Mouse (Mus musculus) stomach, embryonic 16.5 days (tissue): ENCODE data around the gene Gngt2. TPM values are rescaled to one million over a fixed set of nuclear protein-coding genes. Genes with fewer than 3 reads are reported as not detected.

Source experiments
- ATAC-seq: fragments of 200-750 bp; cut with Nextera tagmentation; 2 replicates; pipeline ENCODE4 v1.8.0; 2017; ENCODE audit warnings: moderate number of reproducible peaks, moderate TSS enrichment; ENCODE audit not compliant: insufficient read depth, low FRiP score
- H3K27ac ChIP-seq: fragments of 300-500 bp; sonication (generic); 2 replicates; pipeline ENCODE4 v1.5.1; 2014; ENCODE audit warnings: low read length
- H3K27me3 ChIP-seq: fragments of 300-500 bp; sonication (generic); 2 replicates; pipeline ENCODE4 v1.6.1; 2014; ENCODE audit warnings: low read length, control low read depth, mixed read lengths; ENCODE audit not compliant: control insufficient read depth, insufficient read depth
- H3K36me3 ChIP-seq: fragments of 300-500 bp; sonication (generic); 2 replicates; pipeline ENCODE4 v1.6.1; 2014; ENCODE audit warnings: low read length; ENCODE audit not compliant: control insufficient read depth, insufficient read depth
- H3K4me1 ChIP-seq: fragments of 300-500 bp; sonication (generic); 2 replicates; pipeline ENCODE4 v1.6.1; 2014; ENCODE audit warnings: low read length, control low read depth, mixed read lengths; ENCODE audit not compliant: control insufficient read depth, insufficient read depth
- H3K4me2 ChIP-seq: fragments of 300-500 bp; sonication (generic); 2 replicates; pipeline ENCODE4 v1.6.1; 2014; ENCODE audit warnings: low read depth, low read length, mixed read lengths
- H3K4me3 ChIP-seq: fragments of 300-500 bp; sonication (generic); replicated peaks from 2 replicates; pipeline ENCODE4 v1.5.1; 2014; ENCODE audit warnings: mild to moderate bottlenecking, low read length
- H3K9ac ChIP-seq: fragments of 300-500 bp; sonication (generic); 2 replicates; pipeline ENCODE4 v1.6.1; 2014; ENCODE audit warnings: low read length
- H3K9me3 ChIP-seq: fragments of 300-500 bp; sonication (generic); replicated peaks from 2 replicates; pipeline ENCODE4 v1.6.1; 2016; ENCODE audit warnings: low read length, control low read depth; ENCODE audit not compliant: control insufficient read depth
- WGBS: fragments of 180-500 bp; shearing (Covaris S2); extraction: QIAGEN DNeasy Blood & Tissue Kit; methylation state at CpG from one replicate; pipeline ENCODE4 v1.1.7; 2014; 5-methylcytosine and 5-hydroxymethylcytosine counted together
- polyA plus RNA-seq: library from polyadenylated mRNA; unstranded; fragments of >200 nt; fragmentation: Nextera tagmentation; extraction: Ambion mirVana; gene quantifications from 2 replicates; pipeline ENCODE4 v1.2.1, GENCODE M21; 2015

Gene Gngt2
- 16.1 and 18.2 TPM in 2 replicates for polyA plus RNA-seq

DNA sequence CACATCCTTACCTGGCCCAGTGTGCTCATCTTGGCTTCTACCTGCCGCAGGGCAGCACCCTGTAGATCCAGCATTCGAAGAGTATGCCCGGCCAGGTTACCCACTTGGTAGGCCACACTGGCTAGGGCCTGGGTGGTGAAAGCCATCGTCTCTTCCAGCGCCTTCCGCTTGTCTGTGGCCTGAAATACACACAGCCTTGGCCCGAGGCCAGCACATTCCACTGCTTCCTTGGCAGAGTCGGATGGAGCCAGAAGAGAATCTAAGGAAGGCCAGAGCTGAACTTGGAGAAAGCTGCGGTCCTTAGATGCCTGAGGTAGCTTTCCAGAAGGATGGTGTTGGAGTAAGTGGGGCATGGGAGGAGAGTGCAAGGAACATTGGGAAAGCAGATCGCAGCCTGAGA lies at the start of gene Gngt2:
TSS of gene Gngt2 (plus strand) at position 158 of the 400 bp plus-strand sequence.
- H3K27me3 ChIP-seq, result peaks cover 27% of the 10 kb centered on the region
- no peak within 1 kb of the TSS for H3K9ac ChIP-seq
- H3K36me3 ChIP-seq, result no peaks in the 10 kb centered on the region
- H3K27ac ChIP-seq, result no peak within 1 kb of the TSS
- ATAC-seq, result peak; percentile 31; the same call in 1 of the 2 replicates
- H3K4me3 ChIP-seq, result no peak within 1 kb of the TSS
- H3K9me3 ChIP-seq, result no peaks in the 10 kb centered on the region
- no peak within 1 kb of the TSS; the same call in 1 of the 2 replicates for H3K4me2 ChIP-seq
- H3K4me1 ChIP-seq, result peaks cover 32% of the 10 kb centered on the region
- WGBS, result 42% methylated on average over 10 of the region's 10 CpGs

GRCm38 (mm10) chr11:95789451-95789891 lies 47.5 kb upstream of the Gngt2 start:
- WGBS, result 69% methylated on average over 8 of the region's 8 CpGs
- H3K4me1 ChIP-seq, result no peaks in the 10 kb centered on the region
- ATAC-seq, result no peak

GRCm38 (mm10) chr11:95791787-95792186 lies 45.2 kb upstream of the Gngt2 start:
- Histone ChIP-seq H3K27me3 (peaks cover 4% of the 10 kb centered on the region; the same call in 1 of the 2 replicates), H3K27ac (no peak overlapping the region), H3K9me3 (no peaks in the 10 kb centered on the region), H3K9ac (no peak overlapping the region), H3K36me3 (no peaks in the 10 kb centered on the region), H3K4me2 (no peak overlapping the region), H3K4me1 (no peaks in the 10 kb centered on the region; the same call in 1 of the 2 replicates), H3K4me3 (no peak overlapping the region)
- WGBS, result 82% methylated on average over 13 of the region's 13 CpGs
- no peak for ATAC-seq

More at GRCm38 (mm10) chr11:95789451-95789891, 47.5 kb upstream of the Gngt2 start:
- H3K4me3 ChIP-seq, result no peak overlapping the region
- H3K9me3 ChIP-seq, result 0 out of 2 replicates have a peak, but pooled peaks cover 4% of the 10 kb centered on the region
- H3K9ac ChIP-seq, result no peak overlapping the region
- no peaks in the 10 kb centered on the region for H3K27me3 ChIP-seq
- H3K36me3 ChIP-seq, result no peaks in the 10 kb centered on the region
- no peak overlapping the region for H3K4me2 ChIP-seq
- H3K27ac ChIP-seq, result no peak overlapping the region

DNA sequence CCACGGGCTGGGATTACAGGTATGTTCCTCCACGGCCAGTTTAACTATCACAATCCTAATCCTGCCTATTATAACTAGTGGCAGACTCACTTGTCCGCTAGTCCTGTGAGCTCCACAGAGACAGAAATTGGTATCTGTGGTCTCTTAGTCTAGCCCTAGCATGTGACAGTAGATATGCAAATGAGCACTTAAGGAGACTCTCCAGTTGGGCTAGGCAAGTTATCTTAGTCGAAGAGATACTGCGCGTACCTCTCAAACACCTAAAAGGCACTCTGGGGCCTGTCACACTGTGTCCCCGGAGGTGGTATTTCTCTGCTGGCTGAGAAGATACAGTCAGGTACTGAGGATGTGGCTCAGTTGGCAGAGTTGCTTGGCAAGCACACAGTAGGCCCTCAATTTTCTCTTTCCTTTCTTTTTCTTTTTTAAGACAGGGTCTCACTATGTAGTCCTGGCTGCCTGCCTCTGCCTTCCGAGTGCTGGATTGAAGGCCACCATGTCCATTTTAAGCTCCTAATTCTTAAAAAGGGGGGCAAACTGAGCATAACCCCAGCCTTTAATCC lies 44.0 kb upstream of the Gngt2 start:
- WGBS, result 91% methylated on average over 8 of the region's 8 CpGs
- H3K27ac ChIP-seq, result no peak overlapping the region
- H3K4me1 ChIP-seq, result no peaks in the 10 kb centered on the region; the same call in 1 of the 2 replicates
- no peaks in the 10 kb centered on the region for H3K36me3 ChIP-seq
- peaks cover 13% of the 10 kb centered on the region for H3K27me3 ChIP-seq
- no peak overlapping the region for H3K4me2 ChIP-seq
- H3K9me3 ChIP-seq, result no peaks in the 10 kb centered on the region
- no peak for ATAC-seq
- no peak overlapping the region for H3K9ac ChIP-seq
- no peak overlapping the region for H3K4me3 ChIP-seq

GRCm38 (mm10) chr11:95794201-95794600 lies 42.8 kb upstream of the Gngt2 start:
- no peaks in the 10 kb centered on the region; the same call in 1 of the 2 replicates for H3K4me1 ChIP-seq
- H3K4me3 ChIP-seq, result no peak overlapping the region
- WGBS, result 65% methylated on average over 5 of the region's 5 CpGs
- H3K9ac ChIP-seq, result no peak overlapping the region
- H3K27ac ChIP-seq, result no peak overlapping the region
- H3K4me2 ChIP-seq, result no peak overlapping the region
- H3K9me3 ChIP-seq, result no peaks in the 10 kb centered on the region
- H3K27me3 ChIP-seq, result peaks cover 14% of the 10 kb centered on the region
- no peak for ATAC-seq
- no peaks in the 10 kb centered on the region for H3K36me3 ChIP-seq

DNA sequence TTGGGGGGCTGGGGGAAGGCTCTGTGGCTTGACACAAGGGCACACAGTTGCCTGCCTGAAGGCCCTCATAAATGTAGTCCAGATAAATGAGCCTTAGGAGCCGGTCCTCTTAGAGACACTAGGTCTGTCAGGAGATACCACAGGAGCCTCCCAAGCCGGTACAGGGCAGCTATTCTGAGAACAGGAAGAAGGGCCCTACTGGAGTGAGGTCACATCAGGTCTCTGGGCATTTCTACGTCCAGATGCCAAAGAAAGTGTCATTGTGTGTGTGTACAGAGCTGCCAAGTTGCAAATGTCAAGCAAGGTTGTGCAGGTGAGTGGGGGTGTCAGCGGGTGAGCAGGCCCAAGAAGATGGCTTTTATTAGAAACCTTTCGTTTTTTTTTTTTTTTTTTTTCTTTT lies 41.4 kb upstream of the Gngt2 start:
- ATAC-seq, result no peak
- WGBS, result 73% methylated on average over 5 of the region's 5 CpGs
- H3K27ac ChIP-seq, result no peak overlapping the region
- H3K4me1 ChIP-seq, result peaks cover 5% of the 10 kb centered on the region
- H3K9me3 ChIP-seq, result no peaks in the 10 kb centered on the region
- H3K4me2 ChIP-seq, result no peak overlapping the region
- H3K4me3 ChIP-seq, result no peak overlapping the region
- H3K27me3 ChIP-seq, result peaks cover 14% of the 10 kb centered on the region
- no peak overlapping the region for H3K9ac ChIP-seq
- H3K36me3 ChIP-seq, result no peaks in the 10 kb centered on the region

DNA sequence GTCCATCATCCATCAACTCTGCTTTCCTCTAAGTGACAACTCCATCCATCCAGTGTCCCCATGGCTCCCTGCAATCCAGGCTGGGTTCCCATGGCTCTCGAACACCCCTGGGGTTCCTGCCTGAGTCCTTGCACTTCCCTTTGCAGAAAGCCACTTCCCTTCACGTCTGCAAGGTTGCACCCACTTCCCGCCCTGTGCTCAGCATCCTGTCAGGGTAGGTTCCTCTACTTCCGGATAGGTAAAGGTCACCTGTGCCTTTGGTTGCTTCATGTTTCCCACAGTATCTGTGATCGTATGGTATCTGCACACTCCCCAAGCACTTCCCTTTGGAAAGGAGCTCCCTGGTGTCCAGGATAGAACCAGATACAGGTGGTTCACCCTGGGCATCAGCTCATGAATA lies 32.0 kb upstream of the Gngt2 start:
- no peak for ATAC-seq
- Histone ChIP-seq H3K27me3 (no peaks in the 10 kb centered on the region), H3K9me3 (peaks cover 4% of the 10 kb centered on the region; the same call in 1 of the 2 replicates), H3K27ac (peak overlapping the region; percentile 30), H3K4me1 (peaks cover 15% of the 10 kb centered on the region), H3K9ac (no peak overlapping the region), H3K36me3 (no peaks in the 10 kb centered on the region), H3K4me3 (no peak overlapping the region), H3K4me2 (no peak overlapping the region)
- WGBS, result 64% methylated on average over 5 of the region's 5 CpGs

DNA sequence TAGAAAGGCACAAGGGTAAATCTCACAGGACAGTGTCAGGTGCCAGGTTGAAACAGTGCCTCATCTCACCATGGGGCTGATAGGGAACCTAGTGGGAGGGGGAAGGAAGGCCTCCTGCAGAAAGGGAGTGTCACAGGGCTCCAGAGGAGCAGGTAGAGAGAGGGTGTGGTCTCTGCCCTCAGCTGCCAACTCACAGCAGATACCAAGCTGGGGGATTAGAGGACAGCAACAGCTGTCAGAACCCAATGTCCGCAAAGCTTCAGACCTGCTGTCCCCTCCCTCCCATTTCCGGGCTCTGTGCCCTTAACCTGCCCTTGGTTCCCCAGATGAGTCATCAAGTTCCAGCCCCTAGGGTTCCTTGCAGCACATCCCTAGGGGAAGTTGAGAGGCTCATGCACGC lies 31.5 kb upstream of the Gngt2 start:
- H3K36me3 ChIP-seq, result no peaks in the 10 kb centered on the region
- no peaks in the 10 kb centered on the region for H3K27me3 ChIP-seq
- peak; percentile 69 for ATAC-seq
- H3K9me3 ChIP-seq, result peaks cover 4% of the 10 kb centered on the region; the same call in 1 of the 2 replicates
- peak overlapping the region; percentile 30; the same call in 1 of the 2 replicates for H3K27ac ChIP-seq
- WGBS, result 28% methylated on average over 3 of the region's 3 CpGs
- H3K4me2 ChIP-seq, result no peak overlapping the region
- H3K4me1 ChIP-seq, result peaks cover 10% of the 10 kb centered on the region
- no peak overlapping the region for H3K4me3 ChIP-seq
- no peak overlapping the region for H3K9ac ChIP-seq

GRCm38 (mm10) chr11:95807884-95808283 lies 29.1 kb upstream of the Gngt2 start:
- H3K9ac ChIP-seq, result no peak overlapping the region
- peaks cover 4% of the 10 kb centered on the region; the same call in 1 of the 2 replicates for H3K9me3 ChIP-seq
- H3K4me2 ChIP-seq, result no peak overlapping the region
- no peaks in the 10 kb centered on the region for H3K36me3 ChIP-seq
- H3K27me3 ChIP-seq, result no peaks in the 10 kb centered on the region
- H3K4me3 ChIP-seq, result no peak overlapping the region
- no peak overlapping the region for H3K27ac ChIP-seq
- peaks cover 6% of the 10 kb centered on the region for H3K4me1 ChIP-seq
- ATAC-seq, result no peak
- whole genome bisulfite sequencing, result 96% methylated on average over 5 of the region's 5 CpGs
